Mouse (Mus musculus): ENCODE data around the gene Lingo4. TPM values are rescaled to one million over a fixed set of nuclear protein-coding genes. Genes with fewer than 3 reads are reported as not detected.

Gene Lingo4
- total RNA-seq, 2 experiments from 2014 or later: 0.99 to 1.1 TPM

DNA sequence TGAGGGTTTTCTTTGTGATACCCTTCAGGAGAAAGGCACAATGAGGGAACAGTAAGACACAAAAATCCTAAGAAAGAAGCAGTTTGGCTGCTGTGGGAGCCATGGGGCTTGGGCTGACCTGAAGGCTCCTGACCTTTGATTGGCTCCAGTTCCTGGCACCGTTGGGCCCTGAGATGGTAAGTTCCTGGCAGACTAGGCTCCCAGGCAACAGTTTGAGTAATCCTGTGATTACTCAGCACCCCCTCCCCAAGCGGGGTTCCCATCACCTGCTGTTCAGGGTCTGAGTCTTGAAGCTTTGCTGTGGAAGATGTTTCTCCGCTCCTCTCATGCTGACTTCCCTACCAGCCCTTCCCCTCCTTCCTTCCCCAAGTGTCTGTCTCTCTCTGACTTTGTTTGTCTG lies 14.8 kb upstream of the Lingo4 start:
- no peak for DNase-seq (ENCODE audit: extremely low spot score in 1 of 2, low spot score in 1 of 2)

GRCm38 (mm10) chr3:94386671-94387070 lies 11.6 kb upstream of the Lingo4 start:
- DNase-seq (ENCODE audit: extremely low spot score in 1 of 2, low spot score in 1 of 2): no peak

GRCm38 (mm10) chr3:94387391-94387790 lies 10.9 kb upstream of the Lingo4 start:
- no peak for DNase-seq (ENCODE audit: extremely low spot score in 1 of 2, low spot score in 1 of 2)

- no peak for DNase-seq (ENCODE audit: extremely low spot score in 1 of 2, low spot score in 1 of 2)
These were observed 10.3 kb upstream of the Lingo4 start for GRCm38 (mm10) chr3:94388047-94388446.

DNA sequence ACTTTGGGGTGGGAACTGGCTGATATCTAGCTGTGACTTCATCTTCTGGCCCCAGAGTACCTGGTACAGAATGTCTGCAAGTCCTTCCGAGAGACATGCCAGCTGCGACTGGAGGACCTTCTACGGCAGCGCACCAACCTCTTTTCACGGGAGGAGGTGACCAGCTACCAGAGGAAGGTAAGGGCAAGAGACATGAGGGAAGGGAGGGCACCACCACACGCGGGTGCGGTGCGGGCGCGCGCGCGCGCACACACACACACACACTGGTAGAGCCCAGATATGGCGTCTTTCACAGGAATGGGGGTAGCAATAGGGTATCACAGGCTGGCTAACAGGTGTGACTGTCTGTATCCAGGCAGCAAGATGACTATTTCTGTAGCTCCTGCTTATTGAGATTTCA lies 8.9 kb upstream of the Lingo4 start:
- DNase-seq (ENCODE audit: extremely low spot score in 1 of 2, low spot score in 1 of 2): no peak

DNA sequence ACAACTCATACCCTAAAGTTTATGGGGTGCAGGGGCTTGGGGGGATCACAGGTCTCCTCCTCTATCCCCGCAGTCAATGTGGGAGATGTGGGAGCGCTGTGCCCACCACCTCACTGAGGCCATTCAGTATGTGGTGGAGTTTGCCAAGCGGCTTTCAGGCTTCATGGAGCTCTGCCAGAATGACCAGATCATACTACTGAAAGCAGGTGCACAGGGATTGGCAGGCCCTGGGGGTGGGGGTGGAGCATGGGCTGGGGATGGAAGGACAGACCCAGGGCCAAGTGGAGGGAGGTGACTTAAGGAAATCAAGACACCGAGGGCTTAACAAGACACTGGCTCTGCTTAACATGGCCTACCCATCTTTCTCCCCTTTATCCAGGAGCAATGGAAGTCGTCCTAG lies 7.3 kb upstream of the Lingo4 start:
- no peak for DNase-seq (ENCODE audit: extremely low spot score in 1 of 2, low spot score in 1 of 2)

GRCm38 (mm10) chr3:94392128-94392527 lies 6.2 kb upstream of the Lingo4 start:
- DNase-seq (ENCODE audit: extremely low spot score in 1 of 2, low spot score in 1 of 2): no peak

DNA sequence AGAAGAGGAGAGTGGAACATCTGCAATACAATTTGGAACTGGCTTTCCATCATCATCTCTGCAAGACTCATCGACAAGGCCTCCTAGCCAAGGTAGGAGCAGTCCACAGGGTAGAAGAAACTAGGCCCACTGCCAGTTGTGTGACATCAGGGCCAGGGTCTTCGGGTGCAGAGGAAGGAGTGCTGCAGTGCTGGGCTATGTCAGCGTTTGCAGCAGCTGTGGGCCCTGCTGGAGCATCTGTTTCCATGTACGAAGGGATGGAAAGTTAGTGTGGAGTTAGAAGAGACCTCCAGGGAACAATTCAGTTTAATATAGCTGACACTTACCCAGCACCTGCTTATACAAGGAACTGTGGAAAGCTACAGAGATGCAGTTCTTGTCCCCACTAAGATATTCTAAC lies 5.3 kb upstream of the Lingo4 start:
- DNase-seq (ENCODE audit: extremely low spot score in 1 of 2, low spot score in 1 of 2): no peak

GRCm38 (mm10) chr3:94396336-94396735 lies 2.0 kb upstream of the Lingo4 start:
- DNase-seq (ENCODE audit: extremely low spot score in 1 of 2, low spot score in 1 of 2): no peak

- no peak for DNase-seq (ENCODE audit: extremely low spot score in 1 of 2, low spot score in 1 of 2)
These were observed 1.5 kb upstream of the Lingo4 start for GRCm38 (mm10) chr3:94396851-94397250.

DNA sequence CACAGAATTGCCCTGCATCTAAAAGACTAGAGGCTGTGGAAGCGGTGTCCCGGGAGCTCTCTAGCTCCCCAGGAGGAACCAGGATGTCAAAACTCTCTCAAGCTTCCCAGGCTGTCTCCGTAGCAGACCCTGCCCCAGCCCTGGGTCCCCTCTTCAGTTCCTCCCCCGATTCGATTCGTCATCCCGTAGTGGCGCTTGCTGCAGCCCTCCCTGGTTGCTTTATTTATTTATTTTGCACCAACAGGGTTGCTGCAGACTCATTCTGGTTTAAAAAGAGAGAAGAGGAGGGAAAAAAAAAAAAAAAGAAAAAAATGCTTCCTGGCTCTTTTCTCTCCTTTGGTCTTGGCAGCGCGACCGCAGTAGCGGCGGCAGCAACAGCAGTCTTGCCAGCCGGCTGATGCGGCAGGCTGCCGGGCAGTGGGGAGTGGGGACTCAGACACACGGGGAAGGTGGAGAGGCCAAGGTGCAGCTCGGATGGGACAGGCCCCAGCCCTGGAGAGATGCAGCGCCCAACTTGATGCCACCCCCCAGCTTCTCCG lies 695 bp downstream of the Lingo4 start:
- DNase-seq (ENCODE audit: extremely low spot score in 1 of 2, low spot score in 1 of 2): peak in 1 of 2 experiments; percentile 17

DNA sequence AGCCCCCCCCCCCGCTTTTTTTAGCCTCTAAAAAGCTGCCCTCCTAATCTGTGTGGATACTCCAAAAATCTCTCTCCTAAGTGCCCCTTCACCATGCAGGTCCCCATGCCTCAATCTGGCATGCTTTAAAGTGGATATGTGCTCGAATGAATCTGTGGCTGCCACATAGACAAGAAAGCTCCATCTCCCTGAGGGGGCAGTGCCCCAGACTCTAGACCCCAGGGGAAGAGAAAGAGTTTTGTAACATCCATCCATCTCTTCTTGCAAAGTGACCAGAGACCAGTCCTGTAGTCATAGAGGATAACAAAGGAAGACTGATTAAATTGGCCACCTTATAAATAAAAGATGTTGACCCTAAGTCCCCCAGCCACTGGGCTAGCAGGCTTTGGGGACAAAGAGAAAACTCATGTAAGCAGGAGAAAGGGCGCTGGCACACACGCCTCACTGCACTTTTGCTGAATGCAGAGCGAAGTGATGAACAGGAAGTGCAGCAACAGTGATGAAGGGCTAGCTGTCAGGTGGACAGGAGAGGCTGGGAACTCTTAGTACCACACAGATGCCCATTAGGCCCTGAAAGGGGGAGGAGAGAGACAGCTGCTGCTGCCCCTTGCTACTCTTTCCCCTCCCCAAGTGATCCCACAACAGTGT lies 1.5 kb downstream of the Lingo4 start:
- no peak for DNase-seq (ENCODE audit: extremely low spot score in 1 of 2, low spot score in 1 of 2)

DNA sequence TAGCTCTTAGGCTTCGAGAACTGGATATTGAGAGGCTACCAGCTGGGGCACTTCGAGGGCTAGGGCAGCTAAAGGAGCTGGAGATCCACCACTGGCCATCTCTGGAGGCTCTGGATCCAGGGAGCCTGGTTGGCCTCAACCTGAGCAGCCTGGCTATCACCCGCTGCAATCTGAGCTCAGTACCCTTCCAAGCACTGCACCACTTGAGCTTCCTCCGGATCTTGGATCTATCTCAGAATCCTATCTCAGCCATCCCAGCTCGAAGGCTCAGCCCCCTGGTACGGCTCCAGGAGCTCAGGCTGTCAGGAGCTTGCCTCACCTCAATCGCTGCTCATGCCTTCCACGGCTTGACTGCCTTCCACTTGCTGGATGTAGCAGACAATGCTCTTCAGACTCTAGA lies 4.1 kb downstream of the Lingo4 start:
- DNase-seq (ENCODE audit: extremely low spot score in 1 of 2, low spot score in 1 of 2): no peak

GRCm38 (mm10) chr3:94404366-94405054 lies 6.2 kb downstream of the Lingo4 start:
- DNase-seq (ENCODE audit: extremely low spot score in 1 of 2, low spot score in 1 of 2): no peak

DNA sequence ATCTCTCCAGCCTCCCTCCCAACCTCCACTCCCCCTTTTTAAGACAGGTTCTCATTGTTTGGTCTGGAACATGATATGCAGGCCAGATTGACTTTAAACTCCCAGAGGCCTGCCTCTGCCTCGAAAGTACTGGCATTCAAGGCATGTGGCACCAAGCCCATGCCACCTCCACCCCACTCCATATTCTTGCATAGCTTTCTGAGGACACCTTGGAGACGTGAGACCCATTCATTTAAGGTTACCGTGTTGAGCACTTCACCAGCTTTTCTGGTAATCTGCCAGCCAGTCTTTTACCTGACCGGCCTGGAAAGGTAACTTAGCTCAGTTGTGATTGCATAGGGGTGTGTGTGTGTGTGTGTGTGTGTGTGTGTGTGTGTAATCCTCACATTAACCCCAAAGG lies 7.2 kb downstream of the Lingo4 start:
- no peak for DNase-seq (ENCODE audit: extremely low spot score in 1 of 2, low spot score in 1 of 2)

GRCm38 (mm10) chr3:94412530-94412929 lies 14.2 kb downstream of the Lingo4 start:
- no peak for DNase-seq (ENCODE audit: extremely low spot score in 1 of 2, low spot score in 1 of 2)

GRCm38 (mm10) chr3:94413031-94413679 lies 14.8 kb downstream of the Lingo4 start, which contains the start of gene Tdrkh:
Tdrkh (plus strand) TSS chr3:94413273.
- DNase-seq (ENCODE audit: extremely low spot score in 1 of 2, low spot score in 1 of 2): peak; percentile 89 to 91

GRCm38 (mm10) chr3:94430980-94431379 lies 32.7 kb downstream of the Lingo4 start:
- no peak for DNase-seq (ENCODE audit: extremely low spot score in 1 of 2, low spot score in 1 of 2)

DNA sequence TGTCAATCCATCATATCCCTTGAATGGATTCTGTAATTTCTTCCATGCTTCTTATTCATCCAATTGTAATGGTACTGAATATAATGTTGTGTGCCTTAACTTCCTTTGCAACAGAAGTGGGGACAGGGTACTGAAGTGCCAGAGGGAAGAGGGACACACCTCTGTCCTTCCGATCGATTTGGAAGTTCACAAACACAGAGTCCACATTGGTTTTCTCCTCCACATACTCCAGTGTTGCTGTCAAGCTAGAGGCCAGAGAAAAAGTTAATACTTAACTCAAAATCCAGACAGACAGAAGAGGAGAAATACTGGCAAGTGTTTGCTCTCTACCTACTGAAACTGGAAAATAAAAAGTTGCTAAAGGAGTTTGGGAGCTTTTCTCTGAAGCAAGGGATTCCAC lies 36.0 kb downstream of the Lingo4 start:
- no peak for DNase-seq (ENCODE audit: extremely low spot score in 1 of 2, low spot score in 1 of 2)

- no peak for DNase-seq (ENCODE audit: extremely low spot score in 1 of 2, low spot score in 1 of 2)
These were observed 38.1 kb downstream of the Lingo4 start for GRCm38 (mm10) chr3:94436420-94436819.

GRCm38 (mm10) chr3:94441182-94441581 lies 42.9 kb downstream of the Lingo4 start:
- no peak for DNase-seq (ENCODE audit: extremely low spot score in 1 of 2, low spot score in 1 of 2)
